Mouse (Mus musculus) hindbrain, embryonic 11.5 days (tissue): ENCODE measurements around the gene Rasl2-9. TPM values are rescaled to one million over a fixed set of nuclear protein-coding genes. Genes with fewer than 3 reads are reported as not detected.
"Not testable (repeated sequence)": the region's sequence is repeated elsewhere in the genome, so short reads cannot be mapped to it uniquely, and the experiment has no call there.

Experiments used
- ATAC-seq: fragments of 200-750 bp; cut with Nextera tagmentation; 2 replicates; pipeline ENCODE4 v1.8.0; 2017; ENCODE audit warnings: mild to moderate bottlenecking, moderate TSS enrichment, moderate library complexity; ENCODE audit not compliant: low FRiP score
- DNase-seq: peaks from one replicate; pipeline ENCODE4 v3.0.0-alpha.2; 2015; ENCODE audit warnings: low spot score
- H3K27ac ChIP-seq: fragments of 300-500 bp; sonication (generic); 2 replicates; pipeline ENCODE4 v1.5.1; 2014; ENCODE audit warnings: mild to moderate bottlenecking, low read depth, low read length
- H3K27me3 ChIP-seq: fragments of 300-500 bp; sonication (generic); 2 replicates; pipeline ENCODE4 v1.6.1; 2014; ENCODE audit warnings: mild to moderate bottlenecking, low read length, moderate library complexity, mixed read lengths; ENCODE audit not compliant: control insufficient read depth, insufficient read depth
- H3K36me3 ChIP-seq: fragments of 300-500 bp; sonication (generic); 2 replicates; pipeline ENCODE4 v1.6.1; 2014; ENCODE audit warnings: mild to moderate bottlenecking, low read length, moderate library complexity, mixed read lengths; ENCODE audit not compliant: control insufficient read depth, insufficient read depth
- H3K4me1 ChIP-seq: fragments of 300-500 bp; sonication (generic); replicated peaks from 2 replicates; pipeline ENCODE4 v1.6.1; 2014; ENCODE audit warnings: low read length, mixed read lengths; ENCODE audit not compliant: control insufficient read depth, insufficient read depth
- H3K4me2 ChIP-seq: fragments of 300-500 bp; sonication (generic); replicated peaks from 2 replicates; pipeline ENCODE4 v1.6.1; 2014; ENCODE audit warnings: mild to moderate bottlenecking, low read depth, low read length
- H3K4me3 ChIP-seq: fragments of 300-500 bp; sonication (generic); 2 replicates; pipeline ENCODE4 v1.5.1; 2014; ENCODE audit warnings: low read depth, low read length
- H3K9ac ChIP-seq: fragments of 300-500 bp; sonication (generic); 2 replicates; pipeline ENCODE4 v1.6.1; 2014; ENCODE audit warnings: low read depth, low read length
- H3K9me3 ChIP-seq: fragments of 300-500 bp; sonication (generic); 2 replicates; pipeline ENCODE4 v1.6.1; 2016; ENCODE audit warnings: low read length; ENCODE audit not compliant: control insufficient read depth
- WGBS: fragments of 180-500 bp; shearing (Covaris S2); extraction: QIAGEN DNeasy Blood & Tissue Kit; methylation state at CpG from one replicate; pipeline ENCODE4 v1.1.7; 2014; 5-methylcytosine and 5-hydroxymethylcytosine counted together
- polyA plus RNA-seq: library from polyadenylated mRNA; unstranded; fragments of >200 nt; fragmentation: Nextera tagmentation; extraction: Ambion mirVana; gene quantifications from 2 replicates; pipeline ENCODE4 v1.2.1, GENCODE M21; 2014

Gene Rasl2-9
- polyA plus RNA-seq: 0.18 and 0.31 TPM in 2 replicates

- H3K27ac ChIP-seq: no peak within 1 kb of the TSS
- peak within 1 kb of the TSS; percentile 49 for H3K4me2 ChIP-seq
- no peaks in the 10 kb centered on the region for H3K4me1 ChIP-seq
- H3K9ac ChIP-seq: 0 out of 2 replicates have a peak within 1 kb of the TSS, but pooled peaks have one; percentile 45
- no peaks in the 10 kb centered on the region for H3K9me3 ChIP-seq
- ATAC-seq (peak; percentile 85), DNase-seq (peak; percentile 85)
- H3K4me3 ChIP-seq: peak within 1 kb of the TSS; percentile 10; the same call in 1 of the 2 replicates
- H3K36me3 ChIP-seq: no peaks in the 10 kb centered on the region
- WGBS: 20% methylated on average over 42 of the region's 42 CpGs
- no peaks in the 10 kb centered on the region for H3K27me3 ChIP-seq
Measured at GRCm38 (mm10) chr7:5125549-5126406, at the start of gene Rasl2-9. Rasl2-9 (minus strand) TSS chr7:5125950.

- not testable (repeated sequence) for H3K27me3 ChIP-seq, H3K36me3 ChIP-seq, H3K4me2 ChIP-seq, H3K4me3 ChIP-seq, H3K9me3 ChIP-seq, H3K9ac ChIP-seq, H3K27ac ChIP-seq, H3K4me1 ChIP-seq, ATAC-seq, DNase-seq
Measured at GRCm38 (mm10) chr7:5149570-5149969, 23.8 kb upstream of the Rasl2-9 start, which contains the start of gene Vmn1r55. Vmn1r55 (minus strand) TSS chr7:5149670.

- DNase-seq (no peak), ATAC-seq (no peak)
- Histone ChIP-seq H3K27me3 (no peaks in the 10 kb centered on the region), H3K27ac (no peak overlapping the region), H3K4me3 (no peak overlapping the region), H3K9ac (no peak overlapping the region), H3K36me3 (no peaks in the 10 kb centered on the region), H3K4me2 (no peak overlapping the region), H3K9me3 (no peaks in the 10 kb centered on the region), H3K4me1 (no peaks in the 10 kb centered on the region)
- 89% methylated on average over 8 of the region's 8 CpGs for WGBS
Measured at GRCm38 (mm10) chr7:5125078-5125477, 672 bp downstream of the Rasl2-9 start.

- Histone ChIP-seq H3K27ac (no peak within 1 kb of the TSS), H3K9me3 (no peaks in the 10 kb centered on the region), H3K9ac (no peak within 1 kb of the TSS), H3K4me1 (no peaks in the 10 kb centered on the region), H3K27me3 (no peaks in the 10 kb centered on the region), H3K36me3 (no peaks in the 10 kb centered on the region), H3K4me3 (no peak within 1 kb of the TSS), H3K4me2 (no peak within 1 kb of the TSS)
- DNase-seq (no peak), ATAC-seq (no peak)
- WGBS: 92% methylated on average over 3 of the region's 3 CpGs
Measured at GRCm38 (mm10) chr7:5116850-5117249, 8.9 kb downstream of the Rasl2-9 start, which contains the start of gene Rfpl4. Rfpl4 (minus strand) TSS chr7:5116950.

GRCm38 (mm10) chr7:5112701-5113100, 13.0 kb downstream of the Rasl2-9 start:
- no peak overlapping the region for H3K27ac ChIP-seq
- no peaks in the 10 kb centered on the region for H3K36me3 ChIP-seq
- no peaks in the 10 kb centered on the region for H3K9me3 ChIP-seq
- H3K9ac ChIP-seq: no peak overlapping the region
- H3K4me3 ChIP-seq: no peak overlapping the region
- DNase-seq: no peak
- 51% methylated on average over 3 of the region's 3 CpGs for WGBS
- no peaks in the 10 kb centered on the region for H3K27me3 ChIP-seq
- no peak for ATAC-seq
- no peaks in the 10 kb centered on the region for H3K4me1 ChIP-seq
- H3K4me2 ChIP-seq: no peak overlapping the region

GRCm38 (mm10) chr7:5109301-5109700, 16.4 kb downstream of the Rasl2-9 start:
- no peaks in the 10 kb centered on the region for H3K4me1 ChIP-seq
- ATAC-seq: no peak
- H3K9me3 ChIP-seq: no peaks in the 10 kb centered on the region
- H3K4me3 ChIP-seq: no peak overlapping the region
- no peaks in the 10 kb centered on the region for H3K27me3 ChIP-seq
- H3K4me2 ChIP-seq: no peak overlapping the region
- 86% methylated on average over 8 of the region's 8 CpGs for WGBS
- H3K27ac ChIP-seq: no peak overlapping the region
- no peaks in the 10 kb centered on the region for H3K36me3 ChIP-seq
- DNase-seq: no peak
- no peak overlapping the region for H3K9ac ChIP-seq

GRCm38 (mm10) chr7:5108272-5108671, 17.5 kb downstream of the Rasl2-9 start:
- DNase-seq (no peak), ATAC-seq (no peak)
- Histone ChIP-seq H3K27me3 (no peaks in the 10 kb centered on the region), H3K4me1 (no peaks in the 10 kb centered on the region), H3K27ac (no peak overlapping the region), H3K36me3 (no peaks in the 10 kb centered on the region), H3K9ac (no peak overlapping the region), H3K4me3 (no peak overlapping the region), H3K4me2 (no peak overlapping the region), H3K9me3 (no peaks in the 10 kb centered on the region)
- 81% methylated on average over 4 of the region's 4 CpGs for WGBS

GRCm38 (mm10) chr7:5102564-5102963, 23.2 kb downstream of the Rasl2-9 start:
- Histone ChIP-seq H3K36me3 (peaks cover 5% of the 10 kb centered on the region; the same call in 1 of the 2 replicates), H3K4me2 (no peak overlapping the region), H3K9me3 (no peaks in the 10 kb centered on the region), H3K27ac (no peak overlapping the region), H3K27me3 (no peaks in the 10 kb centered on the region), H3K9ac (no peak overlapping the region), H3K4me3 (no peak overlapping the region), H3K4me1 (no peaks in the 10 kb centered on the region)
- DNase-seq (no peak), ATAC-seq (no peak)
- 90% methylated on average over 2 of the region's 2 CpGs for WGBS
